Mouse (Mus musculus): ENCODE measurements around the gene Txndc12. TPM values are rescaled to one million over a fixed set of nuclear protein-coding genes. Genes with fewer than 3 reads are reported as not detected.

The Txndc12 gene
- total RNA-seq (2021), result 10 to 100 TPM; 70.8 to 71.6 TPM
- long read RNA-seq, experiment 1, transcript Txndc12-201 (7 exons, 1,359 nt), result major isoform, 60 of 64 reads
- long read RNA-seq, experiment 1, partial matches to known transcripts, result 4 of 64 reads
- long read RNA-seq, experiment 1, other reads (novel, unspliced or antisense), result 0 of 64 reads
- long read RNA-seq, experiment 2, transcript Txndc12-201 (7 exons, 1,359 nt), result major isoform, 20 of 21 reads
- long read RNA-seq, experiment 2, partial matches to known transcripts, result 1 of 21 reads
- long read RNA-seq, experiment 2, other reads (novel, unspliced or antisense), result 0 of 21 reads

DNA sequence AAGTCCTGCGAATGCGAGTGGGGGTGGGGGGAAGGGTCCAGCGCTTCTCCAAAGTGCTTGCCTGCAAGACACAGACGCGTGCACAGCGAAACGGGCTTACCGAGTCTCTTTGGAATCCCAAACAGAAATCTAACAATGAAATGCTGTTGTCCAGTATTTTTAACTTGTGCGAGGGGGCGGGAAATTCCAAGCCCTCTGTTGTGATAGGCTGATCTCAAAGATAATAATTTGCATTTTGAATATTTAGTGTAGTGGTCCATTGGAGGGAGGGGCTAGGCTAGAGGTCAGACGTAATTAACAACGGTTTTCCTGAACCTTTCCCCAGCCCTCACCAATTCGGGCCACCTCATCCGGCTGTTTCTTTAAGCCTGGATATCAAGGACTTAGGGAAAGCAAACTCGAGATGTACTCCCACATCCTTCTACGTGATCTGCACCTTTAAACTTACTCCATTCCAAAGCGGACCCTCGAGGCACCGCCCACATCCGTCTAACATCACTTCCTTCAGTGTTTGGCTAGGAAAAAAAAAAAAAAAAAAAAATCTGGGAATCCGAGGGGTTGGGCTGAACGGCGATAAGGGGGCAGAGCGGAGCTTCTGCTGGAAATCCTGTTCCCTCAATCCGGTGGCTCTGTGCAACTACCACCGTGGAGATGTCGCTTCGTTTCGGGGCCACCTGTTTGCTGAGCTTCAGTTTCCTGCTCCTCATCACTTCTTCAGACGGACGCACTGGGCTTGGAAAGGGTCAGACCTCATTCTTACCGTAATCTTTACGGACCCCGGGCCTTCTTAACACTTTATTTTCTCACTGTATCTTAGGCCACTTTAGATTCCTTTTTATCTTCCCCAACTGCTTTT is at the start of gene Txndc12:
Gene Txndc12 (plus strand): TSS at position 487 of the 856 bp plus-strand sequence.
- peak; percentile 87 to 90 for DNase-seq

DNA sequence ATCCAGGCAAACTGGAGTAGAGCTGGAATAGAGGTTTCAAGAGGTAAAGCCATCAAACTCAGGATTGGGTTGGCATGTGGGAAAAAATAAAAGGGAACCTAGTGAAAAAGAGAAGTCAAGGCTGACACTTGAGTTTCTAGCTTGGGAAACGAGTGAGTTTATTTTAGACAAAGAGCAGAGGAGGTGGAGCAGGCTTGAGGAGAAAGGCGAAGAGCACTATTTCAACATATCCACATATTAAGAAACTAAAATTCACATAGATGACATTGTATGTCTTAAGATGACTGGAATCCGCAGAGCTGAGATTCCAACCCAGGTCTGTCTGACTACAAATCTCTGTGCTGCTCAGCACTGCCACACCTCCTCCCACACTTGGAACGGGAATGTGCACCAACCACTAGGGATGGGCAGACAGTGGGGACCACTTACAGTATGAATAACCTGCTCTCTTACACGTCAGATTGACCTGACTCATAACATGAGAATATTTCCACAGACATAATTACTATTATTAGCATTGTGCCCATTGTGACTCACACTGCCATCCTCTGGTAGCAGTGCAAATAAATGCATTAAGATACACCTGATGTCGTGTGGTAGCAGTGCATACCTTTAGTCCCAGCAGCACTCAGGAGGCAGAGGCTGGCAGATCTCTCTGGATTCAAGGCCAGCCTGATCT is 45.0 kb upstream of the Txndc12 start:
- DNase-seq, result no peak

DNA sequence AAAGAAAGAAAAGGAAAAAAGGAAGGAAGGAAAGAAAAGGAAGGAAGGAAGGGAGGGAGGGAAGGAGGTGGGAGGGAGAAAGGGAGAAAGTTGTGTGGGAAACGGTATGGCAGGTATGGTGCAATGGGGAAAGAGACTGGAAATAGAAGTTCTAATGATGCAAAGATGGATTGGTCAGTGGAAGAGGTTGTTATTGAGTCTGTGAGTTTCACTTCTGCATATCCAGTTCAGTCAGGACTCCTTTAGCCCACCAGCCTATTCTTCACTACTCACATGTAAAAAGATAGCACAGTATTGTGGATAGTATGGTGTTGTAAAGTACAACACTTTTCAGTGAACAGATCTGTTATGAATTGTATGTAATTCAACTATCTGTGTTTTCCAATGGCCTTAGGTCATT is 43.9 kb upstream of the Txndc12 start:
- DNase-seq, result no peak

DNA sequence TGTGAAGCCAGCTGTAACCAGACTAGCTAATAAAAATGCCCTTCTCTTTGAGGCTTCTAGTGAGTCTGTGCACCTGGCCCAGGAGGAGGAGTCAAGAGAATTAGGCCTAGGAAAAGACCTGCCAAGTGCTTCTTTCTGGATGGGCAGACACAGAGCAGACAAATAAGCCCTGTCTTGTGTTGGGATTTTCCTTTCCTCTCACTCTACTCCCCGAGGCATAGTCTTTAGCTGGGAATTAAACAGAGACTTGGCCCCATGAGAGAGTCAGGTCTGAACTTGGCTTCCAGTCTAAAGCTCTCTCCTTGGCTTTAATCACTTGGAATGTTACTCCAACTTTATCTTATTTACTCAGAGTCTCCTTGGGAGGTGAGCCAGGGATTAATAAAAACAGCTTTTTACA is 40.5 kb upstream of the Txndc12 start:
- no peak for DNase-seq

DNA sequence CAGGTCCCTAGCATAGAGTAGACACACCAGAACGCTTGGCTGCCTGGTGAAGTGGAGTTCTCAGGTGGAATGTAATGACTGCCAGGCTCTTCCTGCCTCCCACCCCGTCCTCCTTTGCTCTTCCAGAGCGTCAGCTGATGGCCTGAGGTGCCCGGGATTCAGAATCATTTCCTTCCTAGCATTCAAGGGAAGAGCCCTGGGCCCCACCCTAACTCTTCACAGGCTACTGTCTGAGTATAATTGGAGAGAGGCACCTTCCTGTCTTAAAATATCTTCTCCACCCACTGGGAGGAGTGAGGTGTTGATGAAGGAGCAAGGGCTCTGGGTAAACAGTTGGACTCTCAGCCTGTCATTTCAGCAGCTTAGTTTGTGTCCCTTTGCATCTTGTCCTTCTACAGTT is 37.7 kb upstream of the Txndc12 start:
- DNase-seq, result peak in 1 of 2 experiments; percentile 20

DNA sequence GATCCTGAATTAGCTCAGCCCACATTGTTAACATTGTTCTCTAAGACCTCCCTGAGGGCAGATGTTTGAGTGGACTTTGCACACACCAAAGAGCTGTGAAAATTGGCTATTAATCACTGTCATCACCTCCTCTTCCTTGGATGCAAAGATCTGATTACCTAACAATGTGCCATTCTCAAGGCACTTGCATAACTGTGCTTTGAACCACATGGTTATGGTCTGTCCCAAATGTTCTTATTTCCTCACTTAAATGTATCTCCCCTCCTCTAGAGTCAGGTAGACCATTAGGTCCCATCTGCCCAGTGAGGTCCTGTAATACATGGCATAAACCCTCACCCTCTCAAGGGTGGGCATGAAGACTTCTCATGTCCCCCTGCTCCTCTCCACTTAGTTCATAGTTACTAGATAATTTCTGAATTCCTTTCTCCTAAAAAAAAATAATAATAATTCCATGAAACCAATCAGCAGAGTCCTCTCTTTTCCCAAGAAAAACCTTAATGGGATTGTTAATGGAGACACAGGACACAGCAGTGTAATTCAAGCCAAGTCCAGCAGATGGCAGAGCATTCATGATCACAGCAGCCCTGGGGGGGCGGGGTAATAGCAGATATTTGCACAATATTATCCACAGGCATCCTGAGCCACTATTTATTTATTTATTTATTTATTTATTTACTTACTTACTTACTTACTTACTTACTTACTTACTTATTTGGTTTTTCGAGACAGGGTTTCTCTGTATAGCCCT is 36.1 kb upstream of the Txndc12 start:
- peak; percentile 74 to 85 for DNase-seq

DNA sequence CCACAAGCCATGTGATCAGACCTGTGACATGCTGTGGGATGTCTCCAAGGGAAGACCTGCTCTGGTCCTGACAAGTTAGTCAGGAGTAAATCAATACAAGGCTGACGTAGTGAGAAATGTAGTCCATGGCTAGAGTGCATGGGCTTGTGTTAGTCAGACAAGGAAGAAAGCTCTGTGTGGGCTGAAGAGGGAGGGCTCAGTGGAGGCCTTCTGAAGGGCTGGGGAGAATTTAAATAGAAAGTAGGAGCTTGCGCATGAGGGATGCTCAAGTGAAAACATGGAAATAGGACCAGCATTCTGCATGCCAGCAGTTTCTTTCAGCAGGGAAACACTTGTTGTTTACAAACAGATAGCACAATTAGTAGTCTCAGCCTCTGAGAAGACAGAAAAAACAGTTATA is 30.9 kb upstream of the Txndc12 start:
- DNase-seq, result no peak

DNA sequence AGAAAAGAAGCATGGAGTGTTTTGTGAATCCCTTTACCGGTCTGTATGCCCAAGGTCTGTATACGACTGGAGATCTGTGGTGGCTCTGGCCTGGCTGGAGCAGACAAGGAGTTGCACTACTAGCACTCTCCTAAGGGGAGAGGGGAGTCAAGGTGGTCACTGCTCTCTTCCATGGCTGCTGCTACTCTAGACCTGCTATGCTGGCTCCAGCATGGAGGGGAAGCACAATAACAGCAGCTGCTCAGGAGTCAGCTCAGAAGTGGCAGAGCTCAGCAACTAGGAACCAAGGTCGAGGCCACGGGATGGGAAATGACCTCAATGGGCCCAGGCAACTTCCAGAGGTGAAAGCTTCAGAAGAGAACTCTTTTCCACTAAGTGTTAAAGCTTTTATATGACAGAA is 23.3 kb upstream of the Txndc12 start:
- DNase-seq, result peak; percentile 12 to 42

DNA sequence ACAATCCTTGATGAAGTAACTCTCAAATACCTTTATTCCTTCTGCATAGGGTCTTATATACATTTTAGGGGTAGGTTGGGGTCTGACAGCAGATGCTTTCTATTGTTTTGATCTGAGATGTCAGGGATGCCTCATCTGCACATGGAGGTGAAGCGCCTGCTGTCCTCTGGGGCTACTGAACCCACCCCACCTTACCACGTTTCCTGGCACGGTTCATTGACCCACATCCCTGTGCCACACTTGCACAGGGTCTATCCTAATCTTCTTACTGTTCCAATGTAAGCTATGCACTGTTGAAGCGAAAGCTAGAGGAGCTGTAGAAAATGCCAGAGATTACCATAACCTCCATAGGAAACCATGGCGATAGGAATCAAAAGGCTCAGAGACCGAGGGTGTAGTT is 22.9 kb upstream of the Txndc12 start:
- no peak for DNase-seq

DNA sequence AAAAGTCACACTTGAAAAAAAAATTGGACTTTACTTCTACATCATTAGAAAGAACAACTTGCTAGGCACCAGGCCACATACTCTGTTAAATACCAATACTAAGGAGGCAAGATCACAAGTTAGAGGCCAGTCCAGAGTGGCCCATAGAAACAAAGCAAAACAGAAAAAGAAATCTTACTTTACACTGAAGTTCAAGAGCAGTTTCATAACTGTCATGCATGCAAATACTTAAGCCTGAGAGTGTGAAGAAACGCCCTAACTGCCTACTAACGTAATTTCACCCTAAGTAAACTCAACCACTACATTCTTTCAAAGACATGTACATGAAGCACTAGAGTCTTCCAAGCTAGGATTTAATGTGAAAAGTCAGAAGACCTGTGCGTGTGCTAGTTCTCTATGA is 8.7 kb upstream of the Txndc12 start:
- no peak for DNase-seq

DNA sequence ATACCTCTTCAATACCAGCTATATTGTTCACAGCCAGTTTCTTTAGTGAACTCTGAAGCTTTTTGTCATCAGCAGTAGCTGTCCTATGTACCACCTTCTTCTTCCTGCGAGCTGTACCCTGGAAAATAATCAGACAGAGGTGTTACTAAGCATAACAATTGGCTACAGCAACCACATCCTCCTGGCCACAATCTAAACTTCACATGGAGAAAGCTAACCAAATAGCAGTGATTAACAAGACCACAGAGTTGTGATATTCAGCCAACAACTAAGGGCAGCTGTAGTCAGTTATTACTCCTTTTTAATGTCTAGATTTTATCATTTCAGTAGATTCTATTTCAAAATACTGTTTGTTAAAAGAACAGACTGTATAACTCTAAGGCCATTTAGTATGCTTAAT is 8.3 kb upstream of the Txndc12 start:
- DNase-seq, result no peak

DNA sequence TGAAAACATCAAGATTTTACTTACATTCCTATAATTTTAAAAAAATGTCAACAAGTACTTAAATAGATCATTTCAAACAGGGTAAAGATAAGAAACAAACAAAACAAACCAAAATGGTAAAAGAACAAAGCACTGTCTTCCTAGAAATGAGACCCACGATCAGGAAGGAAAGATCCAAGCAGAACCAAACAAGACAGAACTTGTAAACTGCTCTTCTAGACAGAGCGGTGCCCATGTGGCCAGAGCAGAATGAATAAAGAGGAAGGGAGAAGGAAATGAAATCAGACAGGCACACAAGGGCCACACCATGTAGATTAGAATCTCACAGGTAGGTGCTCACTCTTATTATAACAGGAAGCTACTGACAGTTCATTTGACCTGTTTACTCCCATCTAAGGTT is 7.8 kb upstream of the Txndc12 start:
- no peak for DNase-seq

DNA sequence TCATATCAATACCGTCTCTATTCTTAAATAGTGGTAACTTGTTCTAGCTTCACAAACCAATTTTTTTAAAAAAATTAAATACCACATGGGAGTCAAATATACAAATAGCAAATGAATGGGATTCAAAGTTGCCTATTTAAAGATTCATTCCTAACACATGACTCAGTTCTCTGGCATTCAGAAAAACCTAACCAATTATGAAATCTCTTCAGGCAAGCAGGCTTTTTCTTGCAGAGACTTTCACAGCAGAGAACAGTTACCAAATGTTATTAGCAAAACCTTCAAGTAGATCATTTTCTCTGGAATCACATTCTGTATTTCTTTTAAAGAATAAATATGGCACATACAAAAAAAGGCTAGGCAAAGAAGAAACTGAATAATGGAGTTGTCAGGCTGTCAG is 3.7 kb upstream of the Txndc12 start:
- DNase-seq, result no peak

DNA sequence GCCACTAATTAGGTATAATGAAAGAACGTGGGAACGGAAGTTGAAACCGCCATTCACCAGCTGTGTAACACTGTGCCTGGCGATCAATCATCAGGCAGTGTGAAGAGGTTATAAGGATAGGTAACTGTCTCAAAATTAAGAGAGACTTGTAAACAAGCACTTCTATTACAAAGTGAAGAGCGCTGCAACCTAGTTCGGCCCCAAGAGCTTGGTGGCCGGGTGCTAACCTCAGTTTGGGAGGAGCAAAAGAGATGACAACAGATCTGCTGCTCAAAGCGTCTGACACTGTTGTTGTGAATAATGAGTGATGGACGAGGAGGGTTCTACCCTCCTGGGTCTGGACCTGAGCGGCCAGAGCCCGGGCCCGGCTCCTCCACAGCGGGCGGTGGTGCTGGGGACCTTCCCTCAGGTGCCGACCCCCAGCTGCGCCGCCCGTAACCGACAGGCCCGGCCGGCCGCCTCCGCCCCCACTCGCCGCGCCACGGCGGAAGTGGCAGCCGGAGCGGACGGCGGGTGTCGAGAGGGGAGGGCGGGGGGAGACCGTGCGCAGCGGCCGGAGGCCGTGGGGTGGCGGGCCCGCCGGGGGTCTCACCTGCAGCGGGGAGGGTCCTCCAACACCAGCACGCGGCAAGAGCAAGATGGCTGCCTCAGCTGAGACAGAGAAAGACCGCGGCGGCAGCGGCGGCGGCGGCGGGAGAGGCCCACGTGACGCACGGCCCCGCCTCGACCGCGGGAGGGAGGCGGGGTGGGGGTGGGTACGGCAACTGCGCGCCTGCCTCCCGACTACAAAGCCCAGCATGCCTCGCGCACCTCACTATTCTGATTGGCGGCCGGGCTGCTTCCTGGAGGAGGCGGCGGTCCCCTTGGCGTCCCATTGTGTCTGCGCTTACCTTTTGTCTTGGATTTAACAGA is 1.2 kb upstream of the Txndc12 start, which contains the start of gene Btf3l4:
Gene Btf3l4 (minus strand): TSS at position 699 of the 912 bp plus-strand sequence.
- peak; percentile 93 to 95 for DNase-seq

DNA sequence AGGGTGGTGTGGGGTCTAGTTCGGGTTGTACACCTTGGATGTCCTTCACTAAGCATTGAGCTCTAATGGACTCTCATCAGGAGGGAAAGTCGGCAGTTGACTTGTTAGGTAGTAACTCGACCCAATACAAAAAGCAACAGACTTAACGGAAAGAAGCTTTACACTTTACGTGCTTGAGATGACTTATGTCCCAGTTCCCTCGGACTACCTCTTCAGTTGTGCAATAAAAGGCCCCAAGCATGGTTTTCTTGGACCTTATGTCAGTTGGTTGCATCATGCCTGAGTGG is 630 bp upstream of the Txndc12 start:
- DNase-seq, result no peak

DNA sequence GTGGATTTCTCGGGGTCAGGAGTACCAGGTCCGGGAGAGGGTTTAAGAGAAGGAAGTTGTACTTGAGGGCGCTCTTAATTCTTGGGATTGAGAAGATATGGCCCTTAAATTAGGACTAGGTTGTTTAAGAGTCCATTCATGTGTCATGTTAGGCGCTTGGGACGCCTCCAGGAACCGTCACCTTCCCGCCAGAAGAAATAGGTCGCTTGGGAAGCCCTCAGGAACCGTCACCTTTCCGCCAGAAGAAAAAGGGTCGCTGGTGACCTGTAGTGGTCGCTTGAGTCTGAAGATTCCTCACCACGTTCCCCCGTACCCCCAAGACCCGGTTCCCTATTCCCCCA is 540 bp downstream of the Txndc12 start:
- peak; percentile 23 to 31 for DNase-seq

DNA sequence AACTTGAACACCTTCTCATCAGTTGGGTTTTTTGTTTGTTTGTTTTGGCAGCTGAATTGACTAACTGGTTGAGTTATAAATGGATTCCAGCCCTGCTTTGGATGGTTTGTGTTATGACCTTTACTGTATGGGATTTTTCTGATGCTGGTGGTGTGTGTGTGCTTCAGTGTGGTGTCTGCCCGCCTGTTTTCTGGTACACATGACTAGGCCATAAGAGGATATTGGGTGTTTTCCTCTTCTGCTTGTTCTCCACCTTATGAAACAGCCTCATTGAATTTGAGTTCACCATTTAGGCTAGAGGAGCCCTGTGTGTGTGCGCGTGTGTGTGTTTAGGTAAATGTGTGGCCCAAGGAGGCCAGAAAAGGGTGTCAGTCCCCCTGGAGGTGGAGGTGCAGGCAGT is 1.1 kb downstream of the Txndc12 start:
- DNase-seq, result no peak

DNA sequence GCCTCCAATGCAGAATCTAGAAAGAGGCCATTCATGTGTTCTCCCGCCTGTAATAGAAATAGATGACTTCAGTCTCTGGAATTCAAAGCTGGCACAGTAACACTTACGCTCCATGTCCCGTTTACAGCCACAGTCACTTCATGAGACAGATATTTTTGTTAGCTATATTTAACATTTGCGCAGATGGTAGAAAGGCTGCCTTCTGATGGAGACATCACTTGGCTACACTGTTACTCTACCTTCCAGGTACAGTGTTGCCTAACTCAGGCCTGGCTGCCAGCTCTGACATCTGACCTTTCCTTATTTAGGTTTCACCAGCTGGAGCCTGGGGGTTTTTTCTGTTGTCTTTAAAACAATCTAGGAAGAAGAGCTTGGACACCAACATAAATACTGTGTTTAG is 3.6 kb downstream of the Txndc12 start:
- DNase-seq, result no peak

DNA sequence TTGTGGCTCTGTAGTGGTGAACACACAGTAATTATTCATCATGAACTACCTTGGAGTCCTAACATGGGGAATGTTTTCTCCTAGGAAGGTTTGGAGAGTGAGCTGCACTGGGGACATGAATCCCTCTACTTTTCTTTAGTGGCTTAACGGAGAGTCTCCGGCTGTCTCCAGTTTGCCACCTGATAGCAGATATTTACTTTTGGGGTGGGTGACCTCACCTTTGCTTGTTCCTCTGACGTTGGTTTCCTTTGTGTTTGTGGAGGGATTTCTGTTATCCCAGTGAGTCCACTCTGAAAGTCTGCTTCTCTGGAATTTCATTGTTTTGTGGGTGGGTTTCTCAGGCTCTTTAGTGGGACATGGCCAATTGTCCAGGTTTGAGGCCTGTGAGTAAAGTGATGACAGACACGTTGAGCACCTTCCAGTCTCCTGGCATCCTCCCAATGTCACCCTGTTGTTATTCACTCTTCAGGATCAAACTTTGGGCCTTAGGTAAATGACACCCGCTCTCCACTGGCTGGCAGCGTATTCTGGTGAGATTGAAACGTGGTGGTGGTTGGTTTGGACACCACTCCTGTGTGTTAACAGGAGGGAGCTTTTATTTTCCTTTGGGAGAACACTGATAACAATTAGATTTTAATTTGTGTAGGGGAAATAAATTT is 7.6 kb downstream of the Txndc12 start:
- DNase-seq, result no peak

DNA sequence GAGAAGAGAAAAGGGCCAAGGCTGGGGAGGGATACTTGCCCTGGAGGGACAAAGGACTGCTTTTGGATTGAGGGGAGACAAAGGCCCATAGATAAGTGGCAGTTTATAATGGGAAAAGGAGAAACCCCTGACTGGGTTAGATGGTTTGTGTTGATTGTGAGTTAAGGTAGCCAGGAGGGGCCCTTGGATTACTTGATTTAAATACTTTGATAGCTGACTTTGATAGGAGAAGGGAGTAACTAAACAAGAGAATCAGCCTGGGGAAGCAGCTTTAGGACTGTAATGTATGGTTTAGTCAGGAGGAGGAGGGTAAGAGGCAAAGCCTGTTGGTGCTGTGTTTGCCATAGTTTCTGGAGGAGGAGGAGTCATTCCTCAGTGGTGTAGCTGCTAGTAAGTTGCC is 8.9 kb downstream of the Txndc12 start:
- DNase-seq, result no peak

All from adrenal gland, postnatal 36 days (tissue).